Mouse (Mus musculus) heart, postnatal 14 days (tissue): ENCODE results near the gene Zfp692. TPM values are rescaled to one million over a fixed set of nuclear protein-coding genes. Genes with fewer than 3 reads are reported as not detected.
A peak's percentile ranks its signal among the peaks of the same experiment; 100 is the strongest.

ENCODE experiments used
- DNase-seq, 2 experiments: peaks; one replicate each; pipeline ENCODE4 v3.0.0; 2021 to 2022
- intact Hi-C: fragments of 180-260 bp; cut with DNase I; formaldehyde crosslinking; loops from one replicate; pipeline ENCODE4 v1.15.1; 2025
- long read RNA-seq, 2 experiments: library from polyadenylated mRNA; stranded (forward); transcript quantifications; one replicate each; pipeline ENCODE4 v2.0.0; 2021
- total RNA-seq, 2 experiments: library from RNA; stranded (reverse); gene quantifications; 2 replicates each; pipeline ENCODE4 v1.2.3; 2021

Gene Zfp692
- total RNA-seq, result 1 to 10 TPM; 3.9 to 4.7 TPM
- long read RNA-seq, experiment 1, partial matches to known transcripts, result 2 of 14 reads
- long read RNA-seq, experiment 1, other reads (novel, unspliced or antisense), result 8 of 14 reads
- long read RNA-seq, experiment 2, partial matches to known transcripts, result 0 of 6 reads
- long read RNA-seq, experiment 2, other reads (novel, unspliced or antisense), result 4 of 6 reads

DNA sequence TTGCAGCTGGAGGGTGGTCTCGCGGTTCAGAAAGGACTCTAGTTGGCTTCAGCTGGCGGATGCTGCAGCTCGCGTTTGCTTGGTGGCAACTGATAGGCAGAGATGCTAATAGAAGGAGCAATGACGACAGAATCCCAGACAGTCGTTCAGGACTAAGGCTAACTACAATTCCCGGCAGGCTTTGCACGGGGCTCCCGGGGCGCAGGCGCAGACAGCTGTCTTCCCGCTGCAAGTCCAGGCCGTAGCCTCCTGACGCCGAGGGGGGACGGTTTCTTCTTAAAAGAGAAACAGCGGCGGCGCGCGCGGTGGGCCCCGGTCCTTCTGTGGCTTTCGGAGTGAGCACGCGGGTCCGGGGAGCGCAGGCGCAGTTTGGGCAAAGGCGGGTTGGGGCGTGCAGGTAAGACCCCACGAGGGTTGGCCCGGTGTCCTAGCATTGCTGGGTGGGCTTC is at the start of gene Zfp692:
Zfp692 (plus strand) TSS at position 210 of the 449 bp plus-strand sequence.
- intact Hi-C loops, result loop anchor here (2.0 to 10.0 kb wide), 2 partner anchors 16 to 188 kb away; partner anchors contain the start of gene Olfr332

GRCm38 (mm10) chr11:58257816-58258215 is 49.1 kb upstream of the Zfp692 start:
- DNase-seq, result no peak
- intact Hi-C loops, result no loop called here

More for the DNA sequence above, at the start of gene Zfp692:
- DNase-seq, result peak; percentile 93 to 94

DNA sequence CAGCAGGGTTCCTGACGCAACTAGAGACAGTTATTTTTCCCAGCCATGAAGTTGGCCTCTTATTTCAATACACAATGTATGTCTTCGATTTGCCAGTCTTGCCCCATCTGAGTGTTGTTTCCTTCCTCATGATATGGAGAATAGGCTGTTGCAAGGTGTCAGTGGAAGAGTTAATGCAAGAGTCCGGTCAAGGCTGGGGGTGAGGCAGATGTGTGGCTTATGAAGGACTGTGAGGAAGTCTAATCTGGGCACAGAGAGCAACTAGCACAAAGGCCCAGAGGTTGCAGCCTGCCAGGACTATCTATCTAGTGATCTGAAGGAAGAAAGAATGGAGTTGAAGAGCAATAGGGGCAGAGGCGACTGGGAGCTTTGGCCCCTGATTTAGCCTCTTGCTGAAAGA is 46.7 kb upstream of the Zfp692 start:
- intact Hi-C loops, result no loop called here
- no peak for DNase-seq

GRCm38 (mm10) chr11:58261826-58262225 is 45.0 kb upstream of the Zfp692 start:
- no peak for DNase-seq
- intact Hi-C loops, result no loop called here

DNA sequence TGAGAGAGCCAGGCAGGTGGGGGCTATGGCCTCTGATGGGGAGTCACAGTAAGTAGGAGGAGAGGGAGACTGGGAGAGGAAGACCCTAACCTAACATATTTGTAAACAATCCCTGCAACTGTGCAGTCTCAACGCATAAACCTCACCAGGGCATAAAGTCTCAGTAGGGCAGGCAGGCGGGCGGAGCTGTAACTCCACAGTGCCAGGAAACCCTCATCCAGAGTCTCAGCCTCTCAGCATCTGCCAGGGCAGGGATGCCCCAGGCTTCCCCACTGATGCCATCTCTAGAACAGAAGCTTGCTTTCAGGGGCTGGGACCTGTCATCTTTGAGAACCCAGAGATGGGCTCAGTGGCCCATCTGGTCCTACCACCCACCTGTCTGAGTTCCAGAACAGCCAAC is 44.5 kb upstream of the Zfp692 start:
- no peak for DNase-seq
- intact Hi-C loops, result no loop called here

- no peak for DNase-seq
Observed at GRCm38 (mm10) chr11:58263516-58263915, 43.4 kb upstream of the Zfp692 start.

GRCm38 (mm10) chr11:58264546-58264945 is 42.3 kb upstream of the Zfp692 start:
- DNase-seq, result no peak
- intact Hi-C loops, result no loop called here

More at GRCm38 (mm10) chr11:58263516-58263915, 43.4 kb upstream of the Zfp692 start:
- intact Hi-C loops, result no loop called here

DNA sequence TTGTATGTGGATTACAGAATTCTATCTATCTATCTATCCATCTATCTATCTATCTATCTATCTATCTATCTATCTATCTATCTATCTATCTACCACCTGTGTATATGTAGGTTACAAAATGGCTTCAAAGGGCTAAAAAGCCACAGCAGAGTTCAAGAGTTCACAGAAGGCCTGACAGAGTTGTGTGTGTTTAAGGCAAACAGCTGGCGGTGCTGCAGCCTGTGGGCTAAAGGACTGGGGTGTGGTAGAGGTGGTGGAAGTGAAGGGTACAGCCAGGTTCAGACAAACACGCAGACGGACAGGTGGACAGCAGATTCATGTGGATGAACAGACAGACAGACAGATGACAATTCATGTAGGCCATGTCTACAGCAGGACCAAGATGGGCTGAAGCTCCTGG is 38.6 kb upstream of the Zfp692 start:
- intact Hi-C loops, result no loop called here
- DNase-seq, result no peak

DNA sequence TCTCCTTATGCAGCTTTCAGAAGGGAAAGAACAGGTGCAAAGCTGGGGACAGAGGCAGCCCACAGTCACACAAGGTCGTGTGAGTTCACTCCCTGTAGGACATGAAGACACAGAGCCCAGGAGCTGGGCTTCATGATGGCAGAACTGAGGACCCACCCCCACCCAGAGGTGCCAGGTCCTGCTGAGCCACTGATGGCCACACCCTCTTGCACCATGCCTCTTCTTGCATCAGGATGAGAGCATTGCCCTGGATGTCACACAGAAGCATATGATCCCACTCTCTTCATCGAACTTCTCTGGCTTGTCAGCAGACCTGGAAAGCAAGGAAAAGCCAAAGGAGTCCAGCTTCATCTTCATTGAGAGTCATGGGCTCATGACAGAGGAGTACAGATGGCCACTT is 32.3 kb upstream of the Zfp692 start, which contains the start of gene 4930438A08Rik:
4930438A08Rik (plus strand) TSS at position 228 of the 400 bp plus-strand sequence.
- intact Hi-C loops, result no loop called here
- no peak for DNase-seq

GRCm38 (mm10) chr11:58275756-58276155 is 31.1 kb upstream of the Zfp692 start:
- intact Hi-C loops, result no loop called here
- DNase-seq, result no peak

DNA sequence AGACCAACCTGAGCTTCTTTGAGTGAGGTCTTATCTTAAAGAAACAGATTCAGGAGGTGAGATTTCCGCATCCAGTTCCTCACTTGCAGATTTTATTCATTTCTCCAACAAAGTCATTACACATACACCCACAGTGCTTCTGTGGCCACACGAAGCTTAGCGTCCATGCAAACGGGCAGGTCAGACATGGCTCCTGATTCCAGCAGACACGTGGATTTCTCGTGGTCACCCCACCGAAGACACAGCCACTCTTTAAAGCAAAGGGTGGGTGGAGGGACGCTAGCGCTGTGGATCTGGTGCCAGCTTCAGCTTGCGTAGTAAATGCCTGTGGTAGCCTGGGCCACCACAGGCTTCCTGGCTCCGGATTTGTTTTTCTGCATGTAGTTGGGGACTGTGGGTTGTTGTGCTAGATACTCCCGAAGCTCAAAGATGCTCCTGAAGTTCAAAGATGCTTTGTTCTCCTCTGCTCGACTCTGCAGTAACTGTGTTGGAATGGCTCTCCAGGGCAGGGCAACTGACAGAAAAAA is 24.8 kb upstream of the Zfp692 start:
- no peak for DNase-seq
- intact Hi-C loops, result no loop called here

DNA sequence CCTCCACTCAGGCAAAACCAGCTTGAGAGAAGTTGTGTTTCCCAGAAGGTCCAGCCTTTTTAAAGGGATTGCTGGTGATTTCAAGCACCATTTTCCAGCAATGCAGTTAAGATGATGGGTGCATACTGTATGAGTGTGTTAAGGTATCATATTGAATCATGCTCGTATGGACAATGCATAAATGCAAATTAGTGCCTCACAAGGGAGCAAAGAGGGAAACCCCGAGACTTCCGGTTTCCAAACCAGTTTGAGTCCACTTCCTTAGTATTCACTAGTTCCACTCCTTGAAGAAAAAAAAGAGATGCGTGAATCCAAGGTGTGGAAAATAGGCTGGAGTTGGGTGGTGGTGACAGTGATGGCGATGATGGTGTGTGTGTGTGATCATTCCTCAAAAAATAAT is 24.4 kb upstream of the Zfp692 start:
- no peak for DNase-seq
- intact Hi-C loops, result no loop called here

DNA sequence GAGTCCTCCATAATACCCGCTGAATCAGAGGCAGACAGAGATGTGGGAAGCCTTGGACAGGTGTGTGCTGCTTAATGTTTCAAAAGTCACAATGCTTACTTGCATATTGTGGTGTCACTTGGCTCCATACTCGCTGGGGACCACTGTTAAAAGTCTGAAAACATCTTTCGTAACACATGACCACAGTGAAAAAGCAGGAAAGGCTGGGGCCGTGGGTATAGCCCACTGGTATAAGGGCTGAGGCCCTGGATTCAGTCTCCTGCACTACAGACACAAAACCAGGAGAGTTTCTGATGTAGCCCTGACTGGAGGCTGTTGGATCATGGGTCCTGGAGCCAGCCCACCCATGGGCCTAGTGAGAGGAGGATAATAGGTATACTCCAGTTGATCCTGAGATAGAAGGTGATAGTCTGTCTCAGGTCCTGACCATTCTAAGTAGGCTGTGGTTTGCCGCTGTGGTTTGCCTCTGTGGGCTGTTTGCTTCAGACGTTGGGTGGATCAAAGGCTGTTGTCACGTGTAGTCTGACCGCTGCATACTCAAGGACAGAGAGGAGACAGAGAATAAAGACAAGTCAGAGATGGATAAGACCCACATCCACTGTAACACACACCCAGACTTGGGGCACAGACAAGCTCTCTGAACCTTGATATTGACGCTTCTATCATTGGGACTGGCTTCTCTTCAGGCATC is 16.7 kb upstream of the Zfp692 start:
- DNase-seq, result no peak
- intact Hi-C loops, result no loop called here

DNA sequence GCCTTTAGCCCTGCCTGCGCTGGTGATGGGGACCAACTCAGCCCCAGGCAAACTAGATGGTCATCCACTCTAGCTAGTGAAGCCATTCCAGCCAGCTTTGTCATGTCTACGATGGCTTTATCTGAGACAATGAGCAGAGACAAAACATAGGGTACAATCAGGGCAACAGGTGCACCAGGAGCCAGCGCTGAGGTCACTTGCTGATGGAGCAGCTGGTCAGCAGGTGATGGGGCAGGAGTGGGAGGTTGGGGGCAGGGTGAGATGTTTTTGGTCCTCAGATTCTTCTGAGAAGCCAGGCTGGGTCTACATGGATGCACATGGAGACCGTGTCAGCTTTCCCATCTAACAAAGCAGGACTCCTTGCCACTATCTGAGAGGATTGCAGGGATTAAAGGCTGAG is 16.1 kb upstream of the Zfp692 start:
- intact Hi-C loops, result no loop called here
- DNase-seq, result no peak

GRCm38 (mm10) chr11:58292791-58293190 is 14.1 kb upstream of the Zfp692 start:
- DNase-seq, result no peak
- intact Hi-C loops, result no loop called here

GRCm38 (mm10) chr11:58297396-58297795 is 9.5 kb upstream of the Zfp692 start:
- intact Hi-C loops, result no loop called here
- no peak for DNase-seq

DNA sequence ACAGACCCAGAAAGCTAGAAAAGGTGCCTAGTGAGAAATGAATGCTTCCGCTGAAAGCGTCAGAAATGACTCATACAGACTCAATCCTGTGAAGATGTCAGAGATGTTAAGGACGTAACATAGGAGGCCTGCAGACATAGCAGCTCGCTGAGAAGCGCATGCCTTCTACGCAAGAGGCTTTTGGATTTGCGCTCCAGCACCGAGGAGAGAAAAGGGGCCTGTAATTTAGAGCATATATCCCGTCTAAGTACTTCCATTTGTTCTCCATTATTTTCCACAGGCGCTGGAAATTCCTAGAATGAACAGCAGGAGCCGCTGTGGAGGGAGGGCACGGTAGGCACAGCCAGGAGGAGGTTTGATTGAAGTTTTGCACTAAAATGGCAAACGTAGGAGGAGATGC is 5.8 kb upstream of the Zfp692 start:
- DNase-seq, result peak; percentile 64 to 82
- intact Hi-C loops, result loop anchor here (5.0 to 10.0 kb wide), 4 partner anchors 101 to 336 kb away; partner anchors contain the start of gene Olfr332

- intact Hi-C loops, result loop anchor here (5.0 to 10.0 kb wide), 4 partner anchors 100 to 335 kb away; partner anchors contain the start of gene Olfr332
- DNase-seq, result peak; percentile 96 to 97
Observed at GRCm38 (mm10) chr11:58301837-58302754, 4.8 kb upstream of the Zfp692 start.

DNA sequence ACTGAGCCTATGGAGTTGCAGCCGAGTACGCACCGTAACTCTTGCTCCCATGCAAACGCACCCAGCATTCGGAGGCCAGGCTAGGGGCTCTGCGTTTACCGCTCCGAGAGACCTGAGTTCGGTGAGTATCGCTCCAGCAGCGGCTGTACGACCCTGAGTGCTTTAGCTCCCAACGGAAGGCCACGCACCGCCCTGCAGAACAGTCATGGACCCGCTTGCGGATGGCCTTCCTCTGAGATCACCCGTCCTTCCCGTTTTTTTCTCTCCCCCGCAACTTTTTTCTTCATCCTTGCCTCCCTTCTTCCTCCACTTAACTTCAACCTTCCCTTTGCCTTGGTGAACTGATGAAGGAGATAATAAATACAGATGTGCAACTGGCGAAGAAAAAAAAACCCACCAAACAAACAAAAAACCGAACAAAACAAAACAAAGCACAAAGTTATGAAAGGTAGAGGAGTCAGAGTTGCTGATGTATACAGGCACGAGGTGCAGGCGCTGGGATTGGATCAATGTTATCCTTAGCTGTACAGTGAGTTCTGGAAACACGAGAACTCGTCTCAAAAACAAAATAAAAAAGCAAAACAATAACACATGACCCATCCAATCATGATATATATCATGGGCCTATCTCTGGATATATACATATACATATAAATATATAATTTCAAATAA is 4.0 kb upstream of the Zfp692 start:
- DNase-seq, result no peak
- intact Hi-C loops, result loop anchor here (5.0 to 10.0 kb wide), 4 partner anchors 99 to 334 kb away; partner anchors contain the start of gene Olfr332

GRCm38 (mm10) chr11:58303594-58303993 is 3.3 kb upstream of the Zfp692 start:
- intact Hi-C loops, result loop anchor here (5.0 to 10.0 kb wide), 4 partner anchors 99 to 334 kb away; partner anchors contain the start of gene Olfr332
- no peak for DNase-seq
